Mouse (Mus musculus) spleen, adult 2 months (tissue): ENCODE data around the gene Gpr152. TPM values are rescaled to one million over a fixed set of nuclear protein-coding genes. Genes with fewer than 3 reads are reported as not detected.

Experiments used
- DNase-seq, 2 experiments: peaks; one replicate each; pipeline versions ENCODE4 v3.0.0 to v3.0.0-alpha.2; 2012 to 2021; ENCODE audit warnings: low spot score in 2 of 2, low read depth in 1 of 2
- H3K27ac ChIP-seq: fragments of 200-500 bp; 2 replicates; pipeline ENCODE4 v1.5.1; 2012; ENCODE audit warnings: low read length, inconsistent platforms; ENCODE audit not compliant: insufficient read depth
- H3K27me3 ChIP-seq: fragments of 200-500 bp; 2 replicates; pipeline ENCODE4 v1.6.1; 2012; ENCODE audit warnings: mild to moderate bottlenecking, moderate library complexity, low read length, inconsistent platforms; ENCODE audit not compliant: control insufficient read depth, insufficient read depth
- H3K36me3 ChIP-seq: fragments of 200-500 bp; 2 replicates; pipeline ENCODE4 v1.6.1; 2012; ENCODE audit warnings: mild to moderate bottlenecking, low read length, inconsistent platforms; ENCODE audit not compliant: control insufficient read depth, insufficient read depth
- H3K4me1 ChIP-seq: fragments of 200-500 bp; 2 replicates; pipeline ENCODE4 v1.6.1; 2011; ENCODE audit warnings: inconsistent platforms; ENCODE audit not compliant: control insufficient read depth, insufficient read depth, insufficient read length
- H3K4me3 ChIP-seq: fragments of 200-500 bp; 2 replicates; pipeline ENCODE4 v1.5.1; 2011; ENCODE audit warnings: mild to moderate bottlenecking, inconsistent platforms; ENCODE audit not compliant: insufficient read depth, insufficient read length; ENCODE audit errors: extremely low read depth
- CTCF ChIP-seq: fragments of 200-500 bp; IDR thresholded peaks from 2 replicates; pipeline ENCODE4 v1.5.1; 2011; ENCODE audit warnings: mild to moderate bottlenecking, inconsistent platforms; ENCODE audit not compliant: insufficient read depth, insufficient read length, insufficient replicate concordance; ENCODE audit errors: extremely low read depth
- POLR2A ChIP-seq: fragments of 200-500 bp; IDR thresholded peaks from 2 replicates; pipeline ENCODE4 v1.6.1; 2011; ENCODE audit warnings: low read depth, low read length, inconsistent platforms
- WGBS: fragments of 180-500 bp; shearing (Covaris S2); methylation state at CpG from one replicate; pipeline ENCODE4 v1.1.7; 2018; 5-methylcytosine and 5-hydroxymethylcytosine counted together
- polyA plus RNA-seq: library from polyadenylated mRNA; depleted of rRNA; stranded (reverse); fragments of >200 nt; gene quantifications from 2 replicates; pipeline ENCODE4 v1.2.3, GENCODE M21; 2012

Gene Gpr152
- polyA plus RNA-seq, 1 experiment: 0.09 TPM

DNA sequence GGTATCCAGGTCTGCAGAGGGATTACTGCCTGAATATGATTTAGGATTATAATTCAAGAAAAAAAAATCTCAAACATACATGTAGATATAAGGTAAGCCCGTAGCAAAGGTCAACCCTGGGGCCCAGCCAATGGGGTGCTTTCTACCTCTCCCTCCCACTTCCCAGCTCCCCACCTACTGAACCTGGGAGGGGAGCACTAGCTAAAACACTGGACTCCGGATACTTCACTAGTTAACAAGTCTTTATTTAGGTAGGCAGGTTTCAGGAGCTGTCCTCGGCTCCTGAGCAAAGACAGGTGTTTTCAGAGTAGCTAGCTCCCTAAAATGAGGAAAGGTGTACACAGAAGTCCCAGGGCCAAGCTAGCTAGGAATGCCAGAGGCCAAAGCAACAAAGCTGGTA lies 24.5 kb downstream of the Gpr152 start:
- Histone ChIP-seq H3K36me3 (peaks cover 4% of the 10 kb centered on the region), H3K27me3 (no peaks in the 10 kb centered on the region), H3K4me3 (no peak overlapping the region), H3K4me1 (peaks cover 4% of the 10 kb centered on the region; the same call in 1 of the 2 replicates), H3K27ac (no peak overlapping the region)
- no peak for DNase-seq
- TF ChIP-seq CTCF: no peak
- TF ChIP-seq POLR2A: no peak
- WGBS: 90% methylated on average over 3 of the region's 3 CpGs

GRCm38 (mm10) chr19:4164721-4165120 lies 25.1 kb downstream of the Gpr152 start:
- TF ChIP-seq POLR2A (no peak), CTCF (no peak)
- Histone ChIP-seq H3K36me3 (peaks cover 4% of the 10 kb centered on the region), H3K27ac (0 out of 2 replicates have a peak overlapping the region, but pooled peaks have one; percentile 8), H3K4me1 (peaks cover 5% of the 10 kb centered on the region), H3K4me3 (no peak overlapping the region), H3K27me3 (no peaks in the 10 kb centered on the region)
- WGBS: 67% methylated on average over 2 of the region's 2 CpGs
- DNase-seq: no peak

DNA sequence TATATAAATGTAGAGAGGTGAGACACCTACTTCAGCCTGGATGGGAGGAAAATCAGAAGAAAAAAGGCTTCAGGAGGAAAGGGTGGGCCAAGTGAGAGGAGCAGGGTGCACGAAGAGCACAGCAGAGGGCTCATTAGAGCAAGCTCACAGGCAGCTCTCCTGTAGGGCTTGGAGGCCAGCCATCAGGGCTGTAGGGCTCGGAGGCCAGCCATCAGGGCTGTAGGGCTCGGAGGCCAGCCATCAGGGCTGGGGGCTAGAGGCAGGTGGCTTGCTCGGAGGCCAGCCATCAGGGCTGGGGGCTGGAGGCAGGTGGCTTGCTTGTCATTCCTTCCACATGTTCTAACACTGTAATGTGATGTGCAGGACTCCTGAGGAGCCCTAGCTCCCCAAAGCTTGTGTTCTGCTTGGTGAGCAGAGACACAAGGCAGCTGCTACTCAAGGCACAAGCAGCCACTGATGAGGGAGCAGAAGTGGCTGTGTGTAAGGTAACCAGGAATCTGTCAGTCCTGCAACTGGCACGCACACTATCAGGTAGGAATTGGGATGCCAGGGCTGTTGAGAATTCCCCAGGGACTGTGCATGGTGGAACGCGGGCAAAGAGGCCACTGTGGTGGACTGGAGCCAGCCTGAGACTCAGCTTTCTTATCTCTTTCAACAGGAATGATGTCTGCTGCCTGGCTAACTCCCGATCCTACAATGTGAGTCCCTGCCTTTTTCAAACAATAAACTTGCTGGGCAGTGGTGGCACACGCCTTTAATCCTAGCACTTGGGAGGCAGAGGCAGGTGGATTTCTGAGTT lies 27.3 kb downstream of the Gpr152 start:
- no peak for DNase-seq
- whole genome bisulfite sequencing: 87% methylated on average over 9 of the region's 9 CpGs
- H3K27ac ChIP-seq: no peak overlapping the region
- peaks cover 27% of the 10 kb centered on the region for H3K4me1 ChIP-seq
- no peak overlapping the region for H3K4me3 ChIP-seq
- H3K27me3 ChIP-seq: no peaks in the 10 kb centered on the region
- TF ChIP-seq CTCF (no peak), POLR2A (no peak)
- no peaks in the 10 kb centered on the region for H3K36me3 ChIP-seq

DNA sequence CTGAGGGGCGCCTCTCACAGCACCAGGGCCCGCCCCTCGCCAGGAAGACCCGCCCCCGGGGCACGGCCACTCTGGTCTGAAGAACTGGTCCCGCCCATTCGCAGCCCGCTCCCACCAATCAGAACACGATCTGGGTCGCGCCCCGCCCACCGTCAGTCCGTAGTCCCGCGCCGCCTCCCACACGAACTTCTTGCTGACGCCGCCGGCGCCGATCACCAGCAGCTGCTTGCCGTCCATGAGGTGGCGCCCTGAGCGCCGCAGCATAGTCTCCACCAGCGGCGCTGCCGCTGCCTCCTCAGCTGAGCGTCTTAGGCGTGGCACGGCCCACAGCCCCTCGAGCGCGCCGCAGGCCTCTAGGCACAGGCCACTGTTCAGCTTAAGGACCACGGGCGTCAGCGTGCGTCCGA lies 29.8 kb downstream of the Gpr152 start:
- WGBS: 1% methylated on average over 43 of the region's 43 CpGs
- TF ChIP-seq CTCF (peak; percentile 81), POLR2A (peak; percentile 93)
- peak; percentile 95 to 99 for DNase-seq
- H3K27me3 ChIP-seq: no peaks in the 10 kb centered on the region
- no peaks in the 10 kb centered on the region for H3K36me3 ChIP-seq
- peak overlapping the region; percentile 57 for H3K4me3 ChIP-seq
- peak overlapping the region; percentile 91 for H3K27ac ChIP-seq
- H3K4me1 ChIP-seq: peaks cover 27% of the 10 kb centered on the region

DNA sequence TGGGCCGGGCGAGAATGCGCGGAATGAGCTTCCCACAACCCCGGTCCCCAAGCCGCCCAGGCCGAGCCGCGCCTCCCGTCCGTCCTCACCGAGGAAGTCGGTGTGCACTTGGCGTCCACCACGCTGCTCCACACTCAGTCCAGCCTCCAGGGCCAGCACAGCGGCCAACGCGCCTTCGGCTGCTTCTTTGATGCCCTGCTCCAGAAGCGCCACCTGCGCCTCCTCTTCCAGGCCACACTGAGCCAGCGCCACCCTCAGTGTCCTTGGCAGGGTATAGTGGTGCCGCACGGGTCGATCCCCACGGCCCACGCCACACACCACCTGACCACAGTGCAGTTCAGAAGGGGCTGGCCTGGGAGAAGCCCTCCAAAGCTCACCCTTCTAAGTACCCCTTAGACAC lies 30.2 kb downstream of the Gpr152 start:
- Histone ChIP-seq H3K4me1 (peaks cover 27% of the 10 kb centered on the region), H3K36me3 (no peaks in the 10 kb centered on the region), H3K27ac (peak overlapping the region; percentile 91), H3K4me3 (peak overlapping the region; percentile 57), H3K27me3 (no peaks in the 10 kb centered on the region)
- WGBS: 7% methylated on average over 27 of the region's 27 CpGs
- TF ChIP-seq POLR2A (no peak), CTCF (no peak)
- no peak for DNase-seq

DNA sequence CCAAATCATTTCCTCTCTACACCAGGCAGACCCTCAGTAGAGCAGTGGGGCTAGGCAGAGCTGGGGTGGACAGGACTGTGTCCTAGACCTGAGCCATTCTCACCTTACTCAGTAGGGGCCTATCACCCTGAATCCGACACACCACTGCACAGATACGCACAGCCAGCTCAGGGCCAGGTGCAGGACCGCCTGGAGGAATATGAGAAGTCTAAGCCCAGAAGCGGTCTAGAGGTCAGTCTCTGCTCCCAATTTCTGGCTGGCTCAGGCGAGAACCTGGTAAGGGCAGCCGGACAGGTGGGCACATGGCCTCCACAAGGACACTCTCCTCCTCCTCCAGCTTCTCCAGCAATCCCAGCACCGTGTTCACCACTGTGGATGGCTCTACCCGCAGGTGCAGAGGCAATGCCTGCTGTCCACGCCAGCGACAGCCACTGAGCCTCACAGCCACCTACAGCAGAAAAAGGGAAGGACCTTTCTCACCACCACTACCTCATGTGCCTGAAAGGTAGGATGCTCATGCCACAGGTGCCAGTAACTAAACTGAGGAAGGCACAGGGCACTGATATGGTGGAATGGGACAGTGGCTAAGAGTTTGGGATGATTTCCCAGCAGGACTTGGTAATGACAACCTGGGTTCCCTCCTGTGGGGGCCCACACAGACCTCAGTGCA lies 31.3 kb downstream of the Gpr152 start:
- Histone ChIP-seq H3K27me3 (no peaks in the 10 kb centered on the region), H3K27ac (peak overlapping the region; percentile 65), H3K36me3 (no peaks in the 10 kb centered on the region), H3K4me3 (no peak overlapping the region), H3K4me1 (peaks cover 27% of the 10 kb centered on the region)
- 77% methylated on average over 10 of the region's 10 CpGs for WGBS
- no peak for TF ChIP-seq CTCF
- DNase-seq: no peak
